Mouse (Mus musculus): ENCODE data around the gene Urad. TPM values are rescaled to one million over a fixed set of nuclear protein-coding genes. Genes with fewer than 3 reads are reported as not detected.

Urad gene
- polyA plus RNA-seq (2017; shearing (Covaris generic)) = not detected

GRCm38 (mm10) chr5:147322183-147322582, at the start of gene Urad:
Gene Urad (minus strand): TSS chr5:147322440.

GRCm38 (mm10) chr5:147306638-147307397, 15.4 kb downstream of the Urad start, which contains the start of gene Cdx2:
Gene Cdx2 (minus strand): TSS chr5:147307270.

DNA sequence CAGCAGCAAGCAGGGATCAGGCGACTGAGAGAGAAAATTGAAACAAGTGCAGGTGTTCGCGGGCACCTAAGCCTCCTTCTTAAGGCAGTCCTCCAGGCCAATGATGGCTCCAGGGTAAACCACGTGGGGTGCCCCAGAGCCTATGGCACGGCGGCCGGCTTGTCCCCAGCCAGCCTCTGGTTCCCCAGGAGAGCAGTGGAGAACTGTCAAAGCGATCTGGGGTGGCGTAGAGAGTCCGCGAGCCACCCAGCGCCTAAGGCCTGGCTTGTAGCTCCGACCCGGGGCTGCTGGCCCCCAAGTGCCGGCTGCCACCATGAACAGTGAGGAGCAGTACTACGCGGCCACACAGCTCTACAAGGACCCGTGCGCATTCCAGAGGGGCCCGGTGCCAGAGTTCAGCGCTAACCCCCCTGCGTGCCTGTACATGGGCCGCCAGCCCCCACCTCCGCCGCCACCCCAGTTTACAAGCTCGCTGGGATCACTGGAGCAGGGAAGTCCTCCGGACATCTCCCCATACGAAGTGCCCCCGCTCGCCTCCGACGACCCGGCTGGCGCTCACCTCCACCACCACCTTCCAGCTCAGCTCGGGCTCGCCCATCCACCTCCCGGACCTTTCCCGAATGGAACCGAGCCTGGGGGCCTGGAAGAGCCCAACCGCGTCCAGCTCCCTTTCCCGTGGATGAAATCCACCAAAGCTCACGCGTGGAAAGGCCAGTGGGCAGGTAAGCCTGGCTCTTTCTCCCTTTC, 52.1 kb downstream of the Urad start, which contains the start of gene Pdx1:
Pdx1 (plus strand) TSS at position 34 of the 747 bp plus-strand sequence.

Other genes starting within 250 kb of the Urad start
- gene Lnx2, start 245.9 kb downstream of the Urad start, polyA plus RNA-seq (2017; shearing (Covaris generic)) = 79.5 TPM
- gene Polr1d, start 245.4 kb downstream of the Urad start, polyA plus RNA-seq (2017; shearing (Covaris generic)) = 222 TPM
- not detected for gene Gsx1, start 133.7 kb downstream of the Urad start, polyA plus RNA-seq (2017; shearing (Covaris generic))
- gene Pdx1, start 52.5 kb downstream of the Urad start, polyA plus RNA-seq (2017; shearing (Covaris generic)) = not detected
- not detected for gene Cdx2, start 15.2 kb downstream of the Urad start, polyA plus RNA-seq (2017; shearing (Covaris generic))
- 0.22 TPM for gene Flt3, start 78.0 kb upstream of the Urad start, polyA plus RNA-seq (2017; shearing (Covaris generic))
- 71.4 TPM for gene Pan3, start 107.7 kb upstream of the Urad start, polyA plus RNA-seq (2017; shearing (Covaris generic))